Mouse (Mus musculus): ENCODE results near the gene Hist1h2ab. TPM values are rescaled to one million over a fixed set of nuclear protein-coding genes. Genes with fewer than 3 reads are reported as not detected.
"Not testable (repeated sequence)": the region's sequence is repeated elsewhere in the genome, so short reads cannot be mapped to it uniquely, and the experiment has no call there.

Hist1h2ab gene
- total and polyA plus RNA-seq, 3 experiments: 8.0 to 2,219 TPM; not detected in 1

- Histone ChIP-seq H3K4me1 (ENCODE audit: control insufficient read depth in 1 of 2, insufficient read depth in 2 of 2, low read length in 2 of 2) (peaks cover 0 to 23% of the 10 kb centered on the region in 2 experiments; a peak in 2 of 4 replicates), H3K27me3 (ENCODE audit: control insufficient read depth in 1 of 2, insufficient read depth in 2 of 2, low read length in 2 of 2) (no peaks in the 10 kb centered on the region)
- peak; percentile 85 for DNase-seq (ENCODE audit: low read depth, low spot score)
These were observed 591 bp downstream of the Hist1h2ab start for GRCm38 (mm10) chr13:23751478-23751956.

GRCm38 (mm10) chr13:23752067-23752741, 1.3 kb downstream of the Hist1h2ab start, which contains the start of gene Hist1h3b:
Gene Hist1h3b (plus strand): TSS chr13:23752267.
- peak; percentile 97 for DNase-seq (ENCODE audit: low read depth, low spot score)
- Histone ChIP-seq H3K4me1 (ENCODE audit: control insufficient read depth in 1 of 2, insufficient read depth in 2 of 2, low read length in 2 of 2) (peaks cover 0 to 23% of the 10 kb centered on the region in 2 experiments; a peak in 2 of 4 replicates), H3K36me3 (ENCODE audit: control insufficient read depth in 1 of 2, insufficient read depth in 2 of 2, low read length in 2 of 2) (peaks cover 0 to 59% of the 10 kb centered on the region in 2 experiments; a peak in 2 of 4 replicates), H3K9ac (ENCODE audit: control insufficient read depth, low read depth, low read length, poor library complexity, severe bottlenecking) (peak within 1 kb of the TSS; percentile 72), H3K4me3 (ENCODE audit: control insufficient read depth in 1 of 2, insufficient read depth in 1 of 2, low read depth in 2 of 2, low read length in 2 of 2) (peak within 1 kb of the TSS; percentile 3 to 54), H3K27ac (ENCODE audit: control insufficient read depth, low read depth, low read length) (peak within 1 kb of the TSS; percentile 95)
- not testable (repeated sequence) for H3K9me3 ChIP-seq (replicated peaks; ENCODE audit: insufficient read depth, low read length); H3K27me3 ChIP-seq (ENCODE audit: control insufficient read depth in 1 of 2, insufficient read depth in 2 of 2, low read length in 2 of 2); H3K79me2 ChIP-seq (ENCODE audit: control insufficient read depth, insufficient read depth, low read length, poor library complexity)
- TF ChIP-seq POLR2A (IDR thresholded peaks at IDR 0.05; ENCODE audit: control insufficient read depth in 1 of 2, insufficient read depth in 1 of 2, low read depth in 1 of 2, low read length in 2 of 2, poor library complexity in 1 of 2) (peak; percentile 95 to 96; a peak in 3 of 4 replicates), UBTF (IDR thresholded peaks at IDR 0.05; ENCODE audit: borderline replicate concordance, insufficient read depth, low read depth, low read length) (0 out of 2 replicates have a peak, but pooled peaks have one; percentile 57), POLR2AphosphoS5 (IDR thresholded peaks at IDR 0.05; ENCODE audit: borderline replicate concordance, low read depth, low read length) (0 out of 2 replicates have a peak, but pooled peaks have one; percentile 84), TBP (IDR thresholded peaks at IDR 0.05; ENCODE audit: low read depth, low read length) (peak; percentile 99)

More at GRCm38 (mm10) chr13:23751478-23751956, 591 bp downstream of the Hist1h2ab start:
- peak overlapping the region; percentile 3 to 25; a peak in 3 of 4 replicates for H3K4me3 ChIP-seq (ENCODE audit: control insufficient read depth in 1 of 2, insufficient read depth in 1 of 2, low read depth in 2 of 2, low read length in 2 of 2)
- peak overlapping the region; percentile 68 for H3K9ac ChIP-seq (ENCODE audit: control insufficient read depth, low read depth, low read length, poor library complexity, severe bottlenecking)
- peaks cover 0 to 59% of the 10 kb centered on the region in 2 experiments; a peak in 2 of 4 replicates for H3K36me3 ChIP-seq (ENCODE audit: control insufficient read depth in 1 of 2, insufficient read depth in 2 of 2, low read length in 2 of 2)
- TF ChIP-seq ZMIZ1 (IDR thresholded peaks at IDR 0.05; ENCODE audit: low read depth, low read length): no peak
- TF ChIP-seq MYC (IDR thresholded peaks at IDR 0.05; ENCODE audit: low read depth, low read length): no peak
- TF ChIP-seq EP300 (IDR thresholded peaks at IDR 0.05; ENCODE audit: low read depth in 1 of 2, low read length in 2 of 2): no peak
- no peak for TF ChIP-seq E2F4 (IDR thresholded peaks at IDR 0.05; ENCODE audit: borderline replicate concordance, low read depth, low read length)
- peak; percentile 14; the same call in 1 of the 2 replicates for TF ChIP-seq POLR2AphosphoS5 (IDR thresholded peaks at IDR 0.05; ENCODE audit: borderline replicate concordance, low read depth, low read length)
- peak; percentile 89 to 99; a peak in 2 of 4 replicates for TF ChIP-seq POLR2A (IDR thresholded peaks at IDR 0.05; ENCODE audit: control insufficient read depth in 1 of 2, insufficient read depth in 1 of 2, low read depth in 1 of 2, low read length in 2 of 2, poor library complexity in 1 of 2)
- H3K79me2 ChIP-seq (ENCODE audit: control insufficient read depth, insufficient read depth, low read length, poor library complexity): no peaks in the 10 kb centered on the region; the same call in 1 of the 2 replicates
- H3K9me3 ChIP-seq (replicated peaks; ENCODE audit: insufficient read depth, low read length): no peaks in the 10 kb centered on the region
- H3K27ac ChIP-seq (ENCODE audit: control insufficient read depth, low read depth, low read length): peak overlapping the region; percentile 91

GRCm38 (mm10) chr13:23752742-23753172, 1.8 kb downstream of the Hist1h2ab start:
- H3K4me1 ChIP-seq (ENCODE audit: control insufficient read depth in 1 of 2, insufficient read depth in 2 of 2, low read length in 2 of 2): peaks cover 0 to 20% of the 10 kb centered on the region in 2 experiments; a peak in 2 of 4 replicates
- peak; percentile 77 for DNase-seq (ENCODE audit: low read depth, low spot score)

More at GRCm38 (mm10) chr13:23752742-23753172, 1.8 kb downstream of the Hist1h2ab start:
- TF ChIP-seq SMC3 (IDR thresholded peaks at IDR 0.05; ENCODE audit: low read depth, low read length): no peak
- TF ChIP-seq RAD21 (IDR thresholded peaks at IDR 0.05; ENCODE audit: low read depth, low read length): no peak
- TF ChIP-seq POLR2A (IDR thresholded peaks at IDR 0.05; ENCODE audit: control insufficient read depth in 1 of 2, insufficient read depth in 1 of 2, low read depth in 1 of 2, low read length in 2 of 2, poor library complexity in 1 of 2): peak; percentile 70 to 100; a peak in 3 of 4 replicates
- TF ChIP-seq POLR2AphosphoS5 (IDR thresholded peaks at IDR 0.05; ENCODE audit: borderline replicate concordance, low read depth, low read length): peak; percentile 95; the same call in 1 of the 2 replicates
- TF ChIP-seq USF1 (IDR thresholded peaks at IDR 0.05; ENCODE audit: low read depth, low read length): no peak
- peak; percentile 63; the same call in 1 of the 2 replicates for TF ChIP-seq TBP (IDR thresholded peaks at IDR 0.05; ENCODE audit: low read depth, low read length)
- Histone ChIP-seq H3K36me3 (ENCODE audit: control insufficient read depth in 1 of 2, insufficient read depth in 2 of 2, low read length in 2 of 2) (peaks cover 0 to 55% of the 10 kb centered on the region in 2 experiments; a peak in 2 of 4 replicates), H3K27me3 (ENCODE audit: control insufficient read depth in 1 of 2, insufficient read depth in 2 of 2, low read length in 2 of 2) (no peaks in the 10 kb centered on the region), H3K9me3 (replicated peaks; ENCODE audit: insufficient read depth, low read length) (no peaks in the 10 kb centered on the region), H3K79me2 (ENCODE audit: control insufficient read depth, insufficient read depth, low read length, poor library complexity) (no peaks in the 10 kb centered on the region; the same call in 1 of the 2 replicates), H3K9ac (ENCODE audit: control insufficient read depth, low read depth, low read length, poor library complexity, severe bottlenecking) (peak overlapping the region; percentile 72), H3K27ac (ENCODE audit: control insufficient read depth, low read depth, low read length) (peak overlapping the region; percentile 95), H3K4me3 (ENCODE audit: control insufficient read depth in 1 of 2, insufficient read depth in 1 of 2, low read depth in 2 of 2, low read length in 2 of 2) (peak overlapping the region; percentile 3 to 54)

Data from MEL (cell line).